In genomic region chr17:48543301-48543765, GRCm38 (mm10) we compare ENCODE assay signal across 10 mouse cellular contexts.
DNase-seq lines count a peak whose midpoint lies in the region; ATAC-seq and TF ChIP-seq lines count a peak whose summit lies in the region.
"Had no signal": no experiment of that assay in that cellular context is flagged by ENCODE, and none has a peak within 500 bp of the region (broad histone marks: within the 10 kb centered on the region; RNA-seq: fewer than 3 reads in every experiment).

No protein-coding gene starts in this region.

- no peak for TF ChIP-seq CTCF in forebrain, postnatal 0 days (IDR thresholded peaks at IDR 0.05; ENCODE audit: low read depth)

- H3K36me3 ChIP-seq in forebrain, embryonic 15.5 days: no peaks in the 10 kb centered on the region
- no peaks in the 10 kb centered on the region for H3K36me3 ChIP-seq in forebrain, embryonic 10.5 days (replicated peaks)
- H3K36me3 ChIP-seq in forebrain, postnatal 0 days (ENCODE audit: insufficient read depth): no peaks in the 10 kb centered on the region
- no peaks in the 10 kb centered on the region for H3K36me3 ChIP-seq in neural tube, embryonic 15.5 days
- H3K36me3 ChIP-seq: embryonic facial prominence, embryonic 15.5 days; liver, embryonic 13.5 days had no signal

- H3K9me3 ChIP-seq in forebrain, embryonic 15.5 days: no peaks in the 10 kb centered on the region
- no peaks in the 10 kb centered on the region; the same call in 1 of the 2 replicates for H3K9me3 ChIP-seq in forebrain, embryonic 10.5 days
- H3K9me3 ChIP-seq in forebrain, postnatal 0 days (ENCODE audit: low read length): no peaks in the 10 kb centered on the region
- no peaks in the 10 kb centered on the region for H3K9me3 ChIP-seq in neural tube, embryonic 15.5 days (replicated peaks)
- H3K9me3 ChIP-seq: embryonic facial prominence, embryonic 15.5 days; liver, embryonic 13.5 days had no signal

- H3K4me3 ChIP-seq in forebrain, embryonic 15.5 days: no peak overlapping the region
- no peak overlapping the region for H3K4me3 ChIP-seq in forebrain, embryonic 10.5 days
- no peak overlapping the region for H3K4me3 ChIP-seq in forebrain, postnatal 0 days (ENCODE audit: low read depth, low read length)
- no peak overlapping the region for H3K4me3 ChIP-seq in neural tube, embryonic 15.5 days (replicated peaks)
- H3K4me3 ChIP-seq: embryonic facial prominence, embryonic 15.5 days; liver, embryonic 13.5 days had no signal

- DNase-seq in forebrain, embryonic 10.5 days (ENCODE audit: extremely low spot score, low spot score): no peak
- DNase-seq in forebrain, postnatal 0 days: peak; percentile 66
- peak; percentile 45 for DNase-seq in layer of hippocampus, adult 9-10 months (ENCODE audit: low spot score)
- no peak for DNase-seq in gastrocnemius, postnatal 4 days (ENCODE audit: low spot score in 2 of 2)
- no peak for DNase-seq in thymus, adult 18-20 months
- no peak for DNase-seq in ovary, postnatal 36 days (ENCODE audit: low spot score)
- DNase-seq: liver, embryonic 13.5 days had no signal

- no peak overlapping the region; the same call in 1 of the 2 replicates for H3K4me2 ChIP-seq in forebrain, embryonic 15.5 days (replicated peaks)
- H3K4me2 ChIP-seq in forebrain, postnatal 0 days (ENCODE audit: low read depth): peak overlapping the region; percentile 39
- H3K4me2 ChIP-seq in neural tube, embryonic 15.5 days: peak overlapping the region; percentile 45
- H3K4me2 ChIP-seq: embryonic facial prominence, embryonic 15.5 days; liver, embryonic 13.5 days had no signal

- no peaks in the 10 kb centered on the region for H3K27me3 ChIP-seq in forebrain, embryonic 15.5 days
- no peaks in the 10 kb centered on the region for H3K27me3 ChIP-seq in forebrain, embryonic 10.5 days (ENCODE audit: poor library complexity, severe bottlenecking)
- no peaks in the 10 kb centered on the region for H3K27me3 ChIP-seq in forebrain, postnatal 0 days (ENCODE audit: insufficient read depth, low read length)
- H3K27me3 ChIP-seq in neural tube, embryonic 15.5 days (replicated peaks): no peaks in the 10 kb centered on the region
- H3K27me3 ChIP-seq: embryonic facial prominence, embryonic 15.5 days; liver, embryonic 13.5 days had no signal

- H3K27ac ChIP-seq in forebrain, embryonic 15.5 days (replicated peaks): peak overlapping the region; percentile 3; the same call in 1 of the 2 replicates
- no peak overlapping the region for H3K27ac ChIP-seq in forebrain, embryonic 10.5 days
- peak overlapping the region; percentile 45 for H3K27ac ChIP-seq in forebrain, postnatal 0 days (ENCODE audit: low read depth, low read length)
- 0 out of 2 replicates have a peak overlapping the region, but pooled peaks have one; percentile 28 for H3K27ac ChIP-seq in neural tube, embryonic 15.5 days (replicated peaks)
- H3K27ac ChIP-seq: embryonic facial prominence, embryonic 15.5 days; liver, embryonic 13.5 days had no signal

- H3K9ac ChIP-seq in forebrain, embryonic 15.5 days (replicated peaks): no peak overlapping the region
- peak overlapping the region; percentile 33; the same call in 1 of the 2 replicates for H3K9ac ChIP-seq in forebrain, postnatal 0 days
- H3K9ac ChIP-seq in neural tube, embryonic 15.5 days (replicated peaks): peak overlapping the region; percentile 26; the same call in 1 of the 2 replicates
- H3K9ac ChIP-seq: embryonic facial prominence, embryonic 15.5 days; liver, embryonic 13.5 days had no signal

- WGBS in forebrain, embryonic 15.5 days: 52% methylated on average over 15 of the region's 15 CpGs
- WGBS in forebrain, embryonic 10.5 days: 81% methylated on average over 15 of the region's 15 CpGs
- WGBS in forebrain, postnatal 0 days: 48% methylated on average over 15 of the region's 15 CpGs
- WGBS in neural tube, embryonic 15.5 days: 61% methylated on average over 15 of the region's 15 CpGs

- peaks cover 5% of the 10 kb centered on the region for H3K4me1 ChIP-seq in forebrain, embryonic 15.5 days
- H3K4me1 ChIP-seq in forebrain, embryonic 10.5 days: 0 out of 2 replicates have a peak, but pooled peaks cover 2% of the 10 kb centered on the region
- 0 out of 2 replicates have a peak, but pooled peaks cover 4% of the 10 kb centered on the region for H3K4me1 ChIP-seq in forebrain, postnatal 0 days (ENCODE audit: insufficient read depth)
- H3K4me1 ChIP-seq in neural tube, embryonic 15.5 days: peaks cover 16% of the 10 kb centered on the region
- H3K4me1 ChIP-seq: embryonic facial prominence, embryonic 15.5 days; liver, embryonic 13.5 days had no signal

- ATAC-seq in forebrain, embryonic 15.5 days (replicated peaks): no peak
- peak; percentile 38 for ATAC-seq in forebrain, postnatal 0 days
- ATAC-seq in neural tube, embryonic 15.5 days (ENCODE audit: low FRiP score): 0 out of 2 replicates have a peak, but pooled peaks have one; percentile 21

Comparison
In these comparisons a context has a peak if more than half of its experiments do, and no peak if none do; other contexts are left out.
1. DNase-seq: peak in forebrain, postnatal 0 days (single experiment) and layer of hippocampus, adult 9-10 months (single experiment); none in forebrain, embryonic 10.5 days (single experiment), gastrocnemius, postnatal 4 days (0 of 2), thymus, adult 18-20 months (0 of 2) and ovary, postnatal 36 days (single experiment).